Mouse (Mus musculus) myocyte (in vitro differentiated cells): Measurements from ENCODE around the gene Copb1.
"Not testable (repeated sequence)": the region's sequence is repeated elsewhere in the genome, so short reads cannot be mapped to it uniquely, and the experiment has no call there.

ENCODE experiments used
- CEBPB ChIP-seq: IDR thresholded peaks from 2 replicates; pipeline ENCODE4 v1.6.1; 2011; ENCODE audit warnings: mild to moderate bottlenecking, moderate library complexity; ENCODE audit not compliant: poor library complexity, insufficient read depth, severe bottlenecking
- MAX ChIP-seq: IDR thresholded peaks from one replicate; pipeline ENCODE4 v1.6.1; 2011; ENCODE audit warnings: low read depth, mild to moderate bottlenecking, control low read depth
- MYOG ChIP-seq, 3 experiments: IDR thresholded peaks; one replicate each; pipeline ENCODE4 v1.6.1; 2011; ENCODE audit warnings: control low read depth in 2 of 3, low read depth in 2 of 3, mild to moderate bottlenecking in 2 of 3; ENCODE audit not compliant: insufficient read length in 2 of 3, control insufficient read depth in 1 of 3, insufficient read depth in 1 of 3
- POLR2A ChIP-seq: IDR thresholded peaks from one replicate; pipeline ENCODE4 v1.6.1; 2011; ENCODE audit warnings: low read depth, mild to moderate bottlenecking, control low read depth, moderate library complexity; ENCODE audit not compliant: insufficient read length
- POLR2AphosphoS2 ChIP-seq: IDR thresholded peaks from one replicate; pipeline ENCODE4 v1.6.1; 2011; ENCODE audit warnings: low read depth, control low read depth; ENCODE audit not compliant: insufficient read length
- SRF ChIP-seq: IDR thresholded peaks from one replicate; pipeline ENCODE4 v1.6.1; 2011; ENCODE audit warnings: low read depth; ENCODE audit not compliant: control insufficient read depth, insufficient read length
- TCF12 ChIP-seq: IDR thresholded peaks from one replicate; pipeline ENCODE4 v1.6.1; 2011; ENCODE audit warnings: mild to moderate bottlenecking, control low read depth; ENCODE audit not compliant: poor library complexity, insufficient read depth, severe bottlenecking

GRCm38 (mm10) chr7:114196588-114196987 lies 57.9 kb downstream of the Copb1 start:
- not testable (repeated sequence) for TF ChIP-seq POLR2AphosphoS2; MYOG (IDR thresholded peaks at IDR 0.05; ENCODE audit: control insufficient read depth in 1 of 3, insufficient read depth in 1 of 3, insufficient read length in 2 of 3, low read depth in 2 of 3); POLR2A; MAX; CEBPB; TCF12; SRF
